31 mouse cellular contexts compared by ENCODE assay signal in genomic region chr7:89657692-89658212, GRCm38 (mm10). TPM values are rescaled to one million over a fixed set of nuclear protein-coding genes. Genes with fewer than 3 reads are reported as not detected.
DNase-seq lines count a peak whose midpoint lies in the region; ATAC-seq and TF ChIP-seq lines count a peak whose summit lies in the region.
"Had no signal": no experiment of that assay in that cellular context is flagged by ENCODE, and none has a peak within 500 bp of the region (broad histone marks: within the 10 kb centered on the region; RNA-seq: fewer than 3 reads in every experiment).

No protein-coding gene starts in this region.

- peak; percentile 33 for DNase-seq in gastrocnemius, adult 2 months
- no peak for DNase-seq in gastrocnemius, postnatal 4 days (ENCODE audit: low spot score in 2 of 2)
- peak; percentile 30 for DNase-seq in kidney, postnatal 10 days
- no peak for DNase-seq in kidney, adult 9 months
- peak; percentile 14 for DNase-seq in neural tube, embryonic 11.5 days (ENCODE audit: low spot score)
- DNase-seq in neural tube, embryonic 10.5 days (ENCODE audit: extremely low spot score, low spot score), result no peak
- DNase-seq in ovary, adult 18-20 months (ENCODE audit: low spot score), result no peak
- no peak for DNase-seq in cerebellum, adult 18-20 months
- DNase-seq: adrenal gland, postnatal 36 days; cerebellum, adult 2 months; cerebellum, postnatal 14 days; forebrain, postnatal 0 days; gastrocnemius, postnatal 10 days; heart, postnatal 4 days; kidney, adult 2 months; kidney, postnatal 36 days; lung, embryonic 14.5 days; lung, postnatal 14 days; right cerebral cortex, postnatal 4 days; thymus, adult 18-20 months; thymus, postnatal 25 days had no signal

- no peak for TF ChIP-seq CTCF in gastrocnemius, adult 2 months (IDR thresholded peaks at IDR 0.05)

- ATAC-seq in neural tube, embryonic 11.5 days (ENCODE audit: insufficient read depth, low FRiP score, low TSS enrichment), result peak; percentile 78; the same call in 1 of the 2 replicates
- ATAC-seq: hindbrain, embryonic 16.5 days; intestine, embryonic 15.5 days had no signal

- intact Hi-C loops in gastrocnemius, adult 2 months (cut with DNase I), result no loop called here

- peak overlapping the region; percentile 31 for H3K27ac ChIP-seq in gastrocnemius, adult 2 months
- H3K27ac ChIP-seq in neural tube, embryonic 11.5 days (ENCODE audit: low read depth, low read length), result no peak overlapping the region
- H3K27ac ChIP-seq: embryonic facial prominence, embryonic 13.5 days; heart, embryonic 10.5 days; intestine, embryonic 15.5 days; limb, embryonic 12.5 days; liver, embryonic 15.5 days; midbrain, embryonic 10.5 days; stomach, postnatal 0 days had no signal

- WGBS in neural tube, embryonic 11.5 days, result 65% methylated on average over 7 of the region's 7 CpGs

- no peaks in the 10 kb centered on the region for H3K4me1 ChIP-seq in neural tube, embryonic 11.5 days (ENCODE audit: control insufficient read depth, insufficient read depth, low read length)
- H3K4me1 ChIP-seq: intestine, embryonic 15.5 days; limb, embryonic 12.5 days; liver, embryonic 15.5 days had no signal

- H3K9me3 ChIP-seq in neural tube, embryonic 11.5 days (ENCODE audit: control insufficient read depth, low read length), result no peaks in the 10 kb centered on the region
- H3K9me3 ChIP-seq: embryonic facial prominence, embryonic 13.5 days; heart, embryonic 10.5 days; intestine, embryonic 15.5 days; limb, embryonic 12.5 days; liver, embryonic 15.5 days; midbrain, embryonic 10.5 days had no signal

- H3K4me2 ChIP-seq in neural tube, embryonic 11.5 days (ENCODE audit: low read depth), result no peak overlapping the region
- H3K4me2 ChIP-seq: embryonic facial prominence, embryonic 13.5 days; intestine, embryonic 15.5 days; limb, embryonic 12.5 days; liver, embryonic 15.5 days; lung, embryonic 14.5 days had no signal

- H3K27me3 ChIP-seq in neural tube, embryonic 11.5 days (ENCODE audit: control insufficient read depth, insufficient read depth, low read length), result no peaks in the 10 kb centered on the region
- H3K27me3 ChIP-seq: embryonic facial prominence, embryonic 13.5 days; intestine, embryonic 15.5 days; limb, embryonic 12.5 days; liver, embryonic 15.5 days had no signal

- no peaks in the 10 kb centered on the region for H3K36me3 ChIP-seq in neural tube, embryonic 11.5 days (ENCODE audit: control insufficient read depth, insufficient read depth, low read length)
- H3K36me3 ChIP-seq: embryonic facial prominence, embryonic 13.5 days; heart, embryonic 10.5 days; intestine, embryonic 15.5 days; limb, embryonic 12.5 days; liver, embryonic 15.5 days; midbrain, embryonic 10.5 days had no signal

- no peak overlapping the region for H3K4me3 ChIP-seq in gastrocnemius, adult 2 months
- no peak overlapping the region for H3K4me3 ChIP-seq in neural tube, embryonic 11.5 days (ENCODE audit: low read depth, low read length)
- H3K4me3 ChIP-seq: embryonic facial prominence, embryonic 13.5 days; heart, embryonic 10.5 days; intestine, embryonic 15.5 days; limb, embryonic 12.5 days; liver, embryonic 15.5 days; midbrain, embryonic 10.5 days; myocyte had no signal

- H3K9ac ChIP-seq in neural tube, embryonic 11.5 days (ENCODE audit: low read length), result no peak overlapping the region
- H3K9ac ChIP-seq: embryonic facial prominence, embryonic 13.5 days; forebrain, postnatal 0 days; intestine, embryonic 15.5 days; limb, embryonic 12.5 days; liver, embryonic 15.5 days; lung, embryonic 14.5 days had no signal

RNA-seq across cellular contexts. Expression of gene Me3, which starts 25.6 kb away (rescaled TPM):
- total RNA-seq in gastrocnemius, adult 2 months (2021), result 100 to 1,000 TPM; 117 to 126 TPM
- 10 to 100 TPM; 33.8 to 36.1 TPM for total RNA-seq in gastrocnemius, postnatal 4 days (2021)
- 0.77 and 1.3 TPM in 2 replicates for polyA plus RNA-seq in neural tube, embryonic 11.5 days (2014; fragmentation: Nextera tagmentation; extraction: Ambion mirVana)
- total RNA-seq: granulocyte monocyte progenitor cell, adult 5-6 weeks had no signal

Comparison
In these comparisons a context has a peak if more than half of its experiments do, and no peak if none do; other contexts are left out.
1. DNase-seq: peak in gastrocnemius, adult 2 months (single experiment), kidney, postnatal 10 days (single experiment) and neural tube, embryonic 11.5 days (single experiment); none in gastrocnemius, postnatal 4 days (0 of 2), kidney, adult 9 months (single experiment), neural tube, embryonic 10.5 days (single experiment), ovary, adult 18-20 months (single experiment) and cerebellum, adult 18-20 months (0 of 2).